Mouse (Mus musculus): Measurements from ENCODE around the gene E330021D16Rik. TPM values are rescaled to one million over a fixed set of nuclear protein-coding genes. Genes with fewer than 3 reads are reported as not detected.

E330021D16Rik gene
- polyA plus RNA-seq, 2 experiments from 2014 or later = 0.82 to 1.1 TPM

- no peak for ATAC-seq
Measured at GRCm38 (mm10) chr6:136421059-136421458, 5.7 kb upstream of the E330021D16Rik start.

GRCm38 (mm10) chr6:136418889-136419835 lies 3.8 kb upstream of the E330021D16Rik start:
- ATAC-seq = no peak

GRCm38 (mm10) chr6:136418333-136418848 lies 3.0 kb upstream of the E330021D16Rik start:
- no peak for ATAC-seq

DNA sequence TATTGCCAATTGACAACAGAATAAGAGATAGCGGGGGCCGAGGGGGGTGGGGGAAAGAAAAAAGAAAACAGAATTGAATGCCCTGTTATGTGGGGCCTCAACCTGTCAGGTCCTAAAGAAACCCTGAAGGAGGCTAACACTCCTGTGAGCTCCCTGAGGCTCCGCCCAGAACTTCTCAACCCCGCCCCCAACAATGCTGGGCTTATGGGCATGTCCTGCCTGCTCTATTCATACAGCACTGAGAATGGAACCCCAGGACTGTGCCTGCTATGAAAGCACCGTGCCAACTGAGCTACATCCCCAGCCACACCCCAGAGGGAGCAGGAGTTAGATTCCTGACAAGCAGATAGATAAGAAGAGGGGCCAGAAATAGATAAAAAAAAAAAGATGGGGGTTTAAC lies 2.5 kb upstream of the E330021D16Rik start:
- no peak for ATAC-seq

DNA sequence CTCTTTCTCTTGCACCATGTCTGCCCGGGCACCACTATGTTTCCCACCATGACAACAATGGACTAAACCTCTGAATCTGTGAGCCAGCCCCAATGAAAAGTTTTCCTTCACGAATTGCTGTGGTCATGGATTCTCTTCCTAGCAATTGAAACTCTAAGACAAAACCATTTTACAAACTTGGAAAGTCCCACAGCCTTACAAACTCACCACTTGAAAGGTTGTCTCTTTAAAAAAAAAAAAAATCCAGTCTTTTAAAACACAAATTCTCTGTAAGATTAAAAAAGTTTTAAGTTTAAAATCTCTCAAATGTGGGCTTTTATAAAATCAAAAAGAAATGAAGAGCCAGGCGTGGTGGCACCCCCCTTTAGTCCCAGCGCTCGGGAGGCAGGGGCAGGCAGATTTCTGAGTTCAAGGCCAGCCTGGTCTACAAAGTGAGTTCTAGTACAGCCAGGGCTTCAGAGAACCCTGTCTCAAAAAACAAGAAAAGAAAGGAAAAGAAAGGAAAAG lies 1.5 kb downstream of the E330021D16Rik start:
- ATAC-seq = no peak

DNA sequence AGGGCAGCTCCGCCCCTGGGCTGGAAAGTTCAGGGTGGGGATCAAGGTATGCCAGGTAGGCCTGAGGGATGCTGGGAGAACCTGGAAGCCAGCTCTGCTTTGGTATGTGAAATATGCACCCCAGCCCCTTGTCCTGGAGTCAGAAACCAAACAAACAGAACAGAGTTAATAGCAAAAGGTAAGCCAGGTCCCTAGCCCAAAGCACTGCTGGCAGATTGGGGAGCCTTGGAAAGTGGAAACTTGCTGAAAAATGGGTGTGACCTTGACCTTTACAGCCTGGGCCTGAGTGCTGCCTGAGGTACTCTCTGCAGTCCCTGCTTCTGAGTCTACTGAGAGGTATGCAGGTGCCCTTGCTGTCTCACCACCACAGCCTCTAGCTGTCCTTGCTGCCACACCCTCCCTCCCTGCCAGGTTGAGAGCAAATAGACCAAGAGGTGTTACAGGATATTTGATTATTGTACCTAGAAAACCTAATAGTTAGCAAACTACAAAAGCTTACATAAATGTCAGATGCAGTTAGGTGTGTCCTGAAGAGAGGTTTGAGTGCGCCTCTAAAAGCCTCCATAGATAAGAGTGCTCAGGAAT lies 7.7 kb downstream of the E330021D16Rik start:
- no peak for ATAC-seq

- no peak for ATAC-seq
Measured at GRCm38 (mm10) chr6:136396860-136397259, 18.5 kb downstream of the E330021D16Rik start.

GRCm38 (mm10) chr6:136390262-136390661 lies 25.1 kb downstream of the E330021D16Rik start:
- ATAC-seq = no peak

DNA sequence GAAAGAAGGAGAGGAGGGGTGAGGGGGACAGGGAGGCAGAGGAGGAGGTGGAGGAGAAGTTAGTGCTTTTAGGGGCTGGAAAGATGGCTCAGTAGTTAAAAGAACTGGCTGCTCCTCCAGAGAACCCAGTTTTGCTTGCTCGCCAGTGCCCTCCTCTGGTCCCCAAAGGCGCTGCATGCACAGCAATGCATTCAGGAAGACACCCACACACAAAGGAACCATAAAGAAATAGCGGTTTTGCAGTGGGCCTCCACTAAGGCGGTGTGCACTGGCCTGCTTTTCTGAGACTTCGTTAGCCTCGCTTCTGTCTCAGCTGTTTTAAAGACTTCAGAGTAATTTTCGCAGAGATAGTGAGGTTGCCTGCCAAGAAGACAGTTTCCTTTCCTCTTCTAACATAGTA lies 30.1 kb downstream of the E330021D16Rik start:
- no peak for ATAC-seq

- ATAC-seq = no peak
Measured at GRCm38 (mm10) chr6:136383218-136383617, 32.2 kb downstream of the E330021D16Rik start.

DNA sequence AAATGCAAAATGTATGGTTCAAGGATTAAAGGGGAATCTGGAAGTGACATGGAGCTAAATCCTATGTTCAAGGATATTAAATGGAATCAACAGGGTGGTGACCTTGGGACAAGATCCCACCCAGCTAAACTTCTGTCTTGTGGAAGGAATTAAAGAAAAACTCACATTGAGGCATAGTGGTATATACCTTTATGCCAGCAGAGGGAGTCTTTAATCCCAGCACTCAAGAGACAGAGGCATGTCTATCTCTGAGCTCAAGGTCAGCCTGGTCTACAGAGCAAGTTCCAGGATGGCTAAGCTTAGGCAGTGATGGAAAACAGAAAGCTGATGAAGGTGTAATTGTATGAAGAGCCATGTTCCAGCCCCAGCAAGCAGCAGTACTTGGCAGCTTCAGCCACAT lies 39.3 kb downstream of the E330021D16Rik start:
- ATAC-seq = no peak

DNA sequence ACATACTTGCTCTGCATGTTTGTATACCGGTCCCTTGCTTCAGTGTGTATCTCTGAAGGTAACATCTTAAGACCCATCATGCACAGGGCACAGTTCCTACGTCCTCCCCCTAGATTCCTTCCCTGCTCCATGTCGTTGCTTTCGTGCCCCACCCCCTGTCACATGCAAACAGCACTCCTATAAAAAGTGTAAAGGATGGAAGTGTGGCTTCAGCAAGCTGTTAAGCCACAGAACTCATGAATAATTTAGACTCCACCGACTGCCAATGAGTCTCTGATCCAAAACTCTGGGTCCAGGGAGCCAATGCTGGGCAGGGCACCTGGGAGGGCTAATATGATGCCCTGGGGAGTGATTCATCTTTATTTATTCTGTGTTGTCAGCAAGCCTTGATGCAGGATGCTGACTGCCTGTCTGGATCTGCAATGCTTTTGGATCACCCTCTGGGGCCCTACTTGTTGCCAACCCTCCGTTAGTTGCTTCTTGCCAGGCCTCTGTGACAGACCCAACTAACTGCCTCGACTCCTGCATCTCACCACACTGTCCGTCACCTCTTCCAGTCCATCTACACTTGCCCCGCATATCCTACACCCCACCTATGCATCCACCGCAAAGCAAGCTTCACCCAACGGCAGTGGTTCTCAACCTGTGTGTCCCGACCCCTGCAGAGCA lies 50.8 kb downstream of the E330021D16Rik start:
- ATAC-seq = no peak

- ATAC-seq = no peak
Measured at GRCm38 (mm10) chr6:136364008-136364407, 51.4 kb downstream of the E330021D16Rik start.

DNA sequence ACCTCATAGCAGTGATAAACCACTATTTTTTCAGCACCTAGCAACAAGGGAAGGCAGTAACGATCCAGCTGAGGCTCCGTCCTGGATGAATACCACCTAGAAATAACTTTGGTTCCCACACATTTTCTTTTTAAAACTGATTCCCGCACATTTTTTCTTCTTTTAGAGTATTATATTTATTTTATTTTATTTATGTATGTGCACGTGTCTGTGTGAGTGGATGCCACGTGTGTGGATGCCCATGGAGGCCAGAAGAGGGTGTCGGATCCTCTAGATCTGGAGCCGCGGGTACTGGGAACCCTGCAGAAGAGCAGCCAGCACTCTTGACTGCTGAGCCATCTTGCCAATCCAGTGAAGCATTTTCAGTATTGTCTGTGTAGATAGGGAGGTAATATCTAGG lies 52.1 kb downstream of the E330021D16Rik start:
- no peak for ATAC-seq

DNA sequence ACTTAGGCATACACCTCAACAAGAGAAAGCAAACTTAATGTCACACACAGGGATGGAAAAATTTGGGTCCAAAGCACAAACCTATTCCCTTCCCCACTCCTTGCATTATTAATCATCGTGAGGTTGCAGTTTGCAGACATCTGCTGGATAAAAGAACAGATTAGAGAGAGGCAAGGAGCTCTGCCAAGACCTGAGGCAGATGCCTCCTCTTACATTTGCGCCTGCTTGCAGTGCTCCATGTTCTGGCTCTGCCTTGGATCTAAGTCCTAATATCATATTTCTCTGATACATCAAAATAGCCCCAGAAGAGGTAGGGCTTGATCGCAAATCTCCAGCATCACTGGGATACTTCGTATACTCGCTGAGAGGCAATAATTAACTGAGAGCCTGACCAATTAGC lies 56.9 kb downstream of the E330021D16Rik start:
- ATAC-seq = no peak

DNA sequence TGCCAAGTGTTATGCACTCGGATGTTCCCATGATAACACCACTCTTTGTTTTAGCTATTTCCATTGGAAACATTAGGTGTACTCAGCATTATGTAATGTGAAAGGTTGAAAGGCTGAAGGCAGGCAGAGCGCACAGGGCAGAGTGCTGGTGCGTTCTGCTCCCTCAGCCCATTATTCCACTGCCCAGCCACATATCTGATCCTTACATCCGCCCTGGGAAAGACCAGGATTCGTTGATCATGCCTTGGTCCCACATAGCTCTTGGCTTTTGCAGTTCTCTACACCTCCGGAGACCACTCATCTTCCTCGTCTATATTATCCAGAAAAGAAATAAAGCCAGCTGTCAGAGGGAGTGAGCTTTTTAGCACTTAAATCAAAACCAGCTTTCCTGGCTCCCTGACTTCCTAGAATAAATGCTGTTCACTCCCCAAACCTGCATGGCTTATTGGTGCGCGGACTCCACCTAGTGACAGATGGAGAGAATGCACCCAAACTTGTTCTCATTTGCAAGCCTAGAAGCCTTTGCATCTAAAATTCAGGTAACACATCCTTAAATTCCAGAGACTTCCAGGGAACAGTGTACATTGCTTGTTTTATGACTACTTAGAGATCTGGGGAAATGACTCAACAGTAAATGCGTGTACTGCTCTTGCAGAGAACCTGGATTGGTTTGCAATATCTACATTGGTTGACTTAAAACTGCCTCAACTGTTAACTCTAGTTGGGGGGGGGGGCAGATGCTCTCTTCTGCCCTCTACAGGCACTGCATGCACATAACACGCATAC lies 61.8 kb downstream of the E330021D16Rik start:
- ATAC-seq = no peak

Other genes starting within 250 kb of the E330021D16Rik start
- gene Grin2b, start 242.1 kb downstream of the E330021D16Rik start, polyA plus RNA-seq (2017; shearing (Covaris generic)) = under 1 TPM in 1 of 2 experiments, not detected in 1; 0.09 TPM
- gene Gm8994, start 88.0 kb downstream of the E330021D16Rik start, polyA plus RNA-seq (2017; shearing (Covaris generic)) = not detected
- 10 to 100 TPM; 72.8 to 79.5 TPM for gene Atf7ip, start 90.6 kb upstream of the E330021D16Rik start, polyA plus RNA-seq (2017; shearing (Covaris generic))
- under 1 TPM; 0.83 to 0.97 TPM for gene Plbd1, start 246.4 kb upstream of the E330021D16Rik start, polyA plus RNA-seq (2017; shearing (Covaris generic))